Mouse (Mus musculus): Measurements from ENCODE around the gene Ccdc121. TPM values are rescaled to one million over a fixed set of nuclear protein-coding genes. Genes with fewer than 3 reads are reported as not detected.

Gene Ccdc121
- polyA plus RNA-seq (2021) = not detected

DNA sequence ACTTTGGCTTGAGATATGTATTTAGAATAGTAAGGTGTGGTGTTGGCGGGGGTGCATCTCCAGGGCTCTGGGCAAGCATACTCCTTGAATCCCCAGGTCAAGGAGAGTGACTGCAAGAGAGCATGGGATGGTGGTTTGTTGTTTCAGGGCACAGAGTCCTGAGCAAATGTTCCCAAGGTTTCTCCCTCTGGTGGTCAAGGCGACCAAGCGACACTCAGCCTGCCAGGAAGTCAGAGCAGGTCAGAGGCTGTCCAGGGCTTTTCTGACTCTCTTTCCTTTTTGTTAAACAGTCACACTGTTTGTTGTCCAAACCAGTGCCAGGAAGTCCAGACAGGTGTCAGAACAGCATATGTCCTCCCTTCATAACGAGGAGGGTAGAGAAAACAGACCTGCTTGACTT lies at the start of gene Ccdc121:
Ccdc121 (minus strand) TSS at position 145 of the 400 bp plus-strand sequence.
- POLR2A ChIA-PET = no interaction called here
- no peaks in the 10 kb centered on the region for H3K27me3 ChIP-seq
- TF ChIP-seq CTCF (IDR thresholded peaks at IDR 0.05) = peak; percentile 55
- in situ Hi-C loops (cut with MboI; ENCODE audit: low pct_unique_long_range_greater_than_20kb) = no loop called here
- CTCF ChIA-PET = interaction anchor here (1.2 kb wide), 1 partner anchor 11 kb away, joined by 3 read pairs; no protein-coding TSS in a partner anchor
- DNase-seq (ENCODE audit: low read depth, low spot score) = no peak
- no peak for ATAC-seq

DNA sequence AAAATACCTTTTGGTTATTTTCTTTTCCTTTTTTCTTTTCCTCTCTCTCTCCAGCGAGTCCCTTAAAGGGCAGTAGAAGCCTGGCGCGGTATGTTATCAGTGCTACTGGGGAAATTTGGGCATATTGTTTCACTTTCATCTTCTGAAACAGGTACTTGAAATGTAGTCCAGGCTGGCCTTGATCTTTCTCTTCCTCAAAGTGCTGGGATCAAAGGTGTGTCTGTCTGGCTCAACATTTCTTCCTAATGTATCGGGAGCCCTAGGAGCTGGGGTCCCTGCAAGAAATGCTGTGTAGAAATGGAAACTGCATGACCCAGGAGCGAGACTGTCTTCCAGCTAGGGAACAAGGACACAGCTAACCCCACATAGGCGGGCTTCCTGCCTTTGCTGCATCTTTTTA lies 49.1 kb upstream of the Ccdc121 start:
- peaks cover 6% of the 10 kb centered on the region for H3K27me3 ChIP-seq
- DNase-seq (ENCODE audit: low read depth, low spot score) (no peak), ATAC-seq (no peak)
- ChIA-PET POLR2A (no interaction called here), CTCF (no interaction called here)
- in situ Hi-C loops (cut with MboI; ENCODE audit: low pct_unique_long_range_greater_than_20kb) = no loop called here
- TF ChIP-seq CTCF (IDR thresholded peaks at IDR 0.05) = no peak

DNA sequence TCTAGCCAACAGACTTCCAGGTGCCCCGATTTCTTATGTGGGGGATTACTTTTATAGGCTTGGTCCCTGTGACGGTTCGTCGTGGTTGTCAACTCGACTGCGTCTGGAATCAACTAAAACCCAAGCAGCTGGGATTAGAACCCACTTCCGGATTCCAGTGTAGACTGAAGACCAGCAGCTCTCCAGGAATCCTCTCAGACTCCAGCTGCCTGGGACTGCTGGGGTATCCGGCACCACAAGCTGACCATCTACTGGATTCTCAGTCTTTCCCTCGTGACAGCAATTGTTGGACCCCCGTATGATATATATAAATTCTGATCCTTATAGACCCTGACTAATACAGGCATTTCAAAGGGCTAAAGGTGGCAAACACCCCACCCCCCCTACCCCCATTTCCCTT lies 48.4 kb upstream of the Ccdc121 start:
- ChIA-PET POLR2A (no interaction called here), CTCF (no interaction called here)
- H3K27me3 ChIP-seq = peaks cover 6% of the 10 kb centered on the region
- TF ChIP-seq CTCF (IDR thresholded peaks at IDR 0.05) = no peak
- DNase-seq (ENCODE audit: low read depth, low spot score) (no peak), ATAC-seq (no peak)
- in situ Hi-C loops (cut with MboI; ENCODE audit: low pct_unique_long_range_greater_than_20kb) = no loop called here

DNA sequence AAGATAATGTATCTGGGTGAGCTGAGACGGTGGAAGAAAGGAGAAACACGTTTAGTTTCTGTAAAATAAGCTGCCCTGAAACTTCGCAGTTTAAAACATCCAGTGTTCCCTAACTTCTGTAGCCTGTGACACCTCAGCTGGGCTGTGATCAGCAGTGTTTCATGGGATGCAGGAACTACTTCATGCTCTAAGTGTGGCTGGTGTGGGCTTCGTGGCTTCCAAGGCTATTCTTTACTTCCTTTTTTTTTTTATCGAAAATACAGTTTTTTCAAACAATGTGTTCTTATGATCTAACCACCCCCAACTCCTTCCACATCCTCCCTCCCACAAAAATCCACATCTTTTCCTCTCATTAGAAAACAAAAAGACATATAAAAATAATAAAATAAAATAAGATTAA lies 44.2 kb upstream of the Ccdc121 start:
- in situ Hi-C loops (cut with MboI; ENCODE audit: low pct_unique_long_range_greater_than_20kb) = no loop called here
- no peak for TF ChIP-seq CTCF (IDR thresholded peaks at IDR 0.05)
- DNase-seq (ENCODE audit: low read depth, low spot score) (no peak), ATAC-seq (no peak)
- H3K27me3 ChIP-seq = no peaks in the 10 kb centered on the region
- CTCF ChIA-PET = no interaction called here
- POLR2A ChIA-PET = no interaction called here

DNA sequence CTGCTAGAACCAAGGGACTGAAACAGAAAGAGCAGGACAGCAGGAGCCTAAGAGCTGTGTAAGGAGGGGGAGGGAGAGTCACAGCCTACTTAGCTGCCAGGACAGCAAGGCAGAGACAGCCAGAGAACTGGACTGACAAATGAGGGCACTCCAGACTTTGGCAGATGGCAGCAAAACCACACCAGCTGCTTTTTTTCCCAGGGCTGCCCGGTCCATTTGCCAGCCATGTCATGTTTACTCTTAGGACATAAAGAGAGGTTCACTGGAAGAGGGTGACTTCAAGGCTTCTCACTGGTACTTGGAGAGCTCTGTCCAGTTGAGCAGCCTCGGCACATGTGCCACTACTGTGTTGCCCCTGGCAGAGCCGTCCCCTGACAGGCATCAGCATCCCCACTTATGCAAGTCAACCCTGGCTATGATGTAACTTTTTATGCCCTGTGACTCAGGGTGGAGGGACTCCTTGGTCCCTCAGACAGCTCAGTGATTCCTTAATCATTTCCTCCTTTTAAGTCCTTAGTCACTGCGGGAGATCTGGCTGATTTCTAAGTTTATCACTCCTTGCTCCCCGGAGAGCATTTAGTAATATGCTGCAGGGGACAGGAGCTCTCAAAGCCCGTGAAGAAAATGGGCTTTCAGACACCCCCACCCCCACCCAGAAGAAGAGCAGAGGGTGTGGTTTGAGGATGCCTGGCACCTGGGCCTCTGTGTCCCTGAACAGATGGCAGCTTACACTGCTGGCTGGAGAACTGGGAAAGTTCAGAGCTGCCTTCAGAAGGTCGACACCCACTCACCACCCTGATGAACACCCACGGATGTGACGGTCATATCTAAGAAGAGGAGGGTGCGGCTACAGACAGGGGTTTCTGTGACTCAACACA lies 41.5 kb upstream of the Ccdc121 start:
- no peaks in the 10 kb centered on the region for H3K27me3 ChIP-seq
- in situ Hi-C loops (cut with MboI; ENCODE audit: low pct_unique_long_range_greater_than_20kb) = no loop called here
- DNase-seq (ENCODE audit: low read depth, low spot score) (peak; percentile 75), ATAC-seq (peak; percentile 84)
- TF ChIP-seq CTCF (IDR thresholded peaks at IDR 0.05) = no peak
- ChIA-PET CTCF (interaction anchor here (0.8 to 1.7 kb wide), 6 partner anchors 9 to 280 kb away, joined by 3 to 8 read pairs (median 4); no protein-coding TSS in a partner anchor), POLR2A (no interaction called here)

DNA sequence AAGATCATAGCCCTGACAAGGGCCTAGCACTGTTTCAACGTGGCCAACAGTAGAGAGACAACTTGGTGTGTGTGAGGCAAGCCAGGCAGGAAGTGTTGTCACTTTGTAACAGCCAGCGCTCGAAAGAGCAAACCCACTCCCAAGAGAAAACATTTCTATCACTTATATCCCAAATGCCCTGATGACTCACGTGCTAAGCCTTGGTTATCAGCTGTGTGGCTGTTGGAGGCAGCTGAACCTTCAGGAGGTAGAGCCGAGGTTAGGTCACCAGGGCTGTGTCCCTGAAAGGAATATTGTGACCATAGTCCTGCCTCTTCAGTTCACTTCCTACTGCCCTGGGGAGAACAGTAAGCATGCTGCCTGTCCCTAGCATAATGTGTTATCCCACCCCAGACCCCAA lies 39.6 kb upstream of the Ccdc121 start:
- DNase-seq (ENCODE audit: low read depth, low spot score) = no peak
- ChIA-PET CTCF (interaction anchor here (1.4 kb wide), 1 partner anchor 276 kb away, joined by 3 read pairs; no protein-coding TSS in a partner anchor), POLR2A (no interaction called here)
- TF ChIP-seq CTCF (IDR thresholded peaks at IDR 0.05) = no peak
- H3K27me3 ChIP-seq = no peaks in the 10 kb centered on the region
- no peak for ATAC-seq
- in situ Hi-C loops (cut with MboI; ENCODE audit: low pct_unique_long_range_greater_than_20kb) = no loop called here

DNA sequence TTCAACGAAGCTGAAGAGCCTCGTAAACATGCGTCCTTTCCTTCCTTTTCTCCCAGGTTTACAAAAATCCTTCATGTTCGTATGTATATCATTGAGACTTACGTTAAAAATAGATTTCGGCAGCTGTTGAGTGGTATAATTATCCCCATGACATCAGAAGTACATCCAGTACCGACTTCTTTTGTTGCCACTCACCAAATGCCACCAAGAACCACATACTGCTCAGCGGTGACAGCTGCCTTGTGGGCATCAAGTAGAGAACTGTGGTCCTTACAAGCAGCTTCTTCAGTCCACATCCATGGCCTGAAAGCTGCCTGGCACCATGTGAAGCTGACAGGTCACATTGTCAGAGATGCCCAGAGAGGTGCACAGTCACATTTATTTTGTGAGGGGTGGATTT lies 38.7 kb upstream of the Ccdc121 start:
- no peak for TF ChIP-seq CTCF (IDR thresholded peaks at IDR 0.05)

DNA sequence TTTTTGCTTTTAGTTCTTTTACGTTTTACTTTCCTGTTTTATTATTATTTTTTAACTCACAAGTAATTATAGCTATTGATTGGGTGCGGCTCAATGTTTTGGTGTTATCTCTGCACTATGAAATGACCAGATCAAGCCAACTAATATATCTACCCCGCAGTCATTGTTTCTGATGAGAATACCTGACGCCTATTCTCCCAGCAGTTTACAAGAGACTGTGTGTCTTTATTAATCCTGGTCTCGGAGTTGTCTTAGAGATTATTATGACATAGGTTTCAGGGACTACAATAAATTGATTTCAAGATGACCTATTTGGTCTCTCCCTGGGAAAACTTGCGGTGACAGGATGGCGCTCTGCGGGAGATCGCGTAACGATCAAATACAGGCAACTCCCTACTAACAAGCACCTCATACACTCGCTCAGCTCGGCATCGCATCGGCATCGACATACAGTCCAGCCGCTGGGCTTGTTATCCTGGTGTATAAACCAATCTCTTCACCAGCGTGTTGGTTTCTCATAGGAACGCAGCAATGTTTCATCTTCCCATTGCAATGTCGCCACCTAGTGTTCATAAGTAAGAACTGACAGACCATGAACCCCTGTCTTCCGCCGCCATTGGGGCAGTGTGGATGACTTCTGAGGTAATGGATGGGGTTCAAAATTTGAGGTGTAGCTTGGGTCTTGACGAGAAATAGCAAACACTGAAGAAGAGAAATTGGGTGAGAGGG lies 34.0 kb upstream of the Ccdc121 start:
- H3K27me3 ChIP-seq = no peaks in the 10 kb centered on the region
- ChIA-PET CTCF (interaction anchor here (0.7 to 4.6 kb wide), 14 partner anchors 16 to 271 kb away, joined by 3 to 31 read pairs (median 4); no protein-coding TSS in a partner anchor), POLR2A (no interaction called here)
- DNase-seq (ENCODE audit: low read depth, low spot score) = no peak
- ATAC-seq = no peak
- in situ Hi-C loops (cut with MboI; ENCODE audit: low pct_unique_long_range_greater_than_20kb) = loop anchor here (5.0 kb wide), 1 partner anchor 72 kb away; no protein-coding TSS in a partner anchor
- peak; percentile 90 for TF ChIP-seq CTCF (IDR thresholded peaks at IDR 0.05)

More for the DNA sequence above, 38.7 kb upstream of the Ccdc121 start:
- in situ Hi-C loops (cut with MboI; ENCODE audit: low pct_unique_long_range_greater_than_20kb) = loop anchor here (5.0 kb wide), 1 partner anchor 67 kb away; no protein-coding TSS in a partner anchor
- DNase-seq (ENCODE audit: low read depth, low spot score) (no peak), ATAC-seq (no peak)
- no peaks in the 10 kb centered on the region for H3K27me3 ChIP-seq
- ChIA-PET CTCF (no interaction called here), POLR2A (no interaction called here)

DNA sequence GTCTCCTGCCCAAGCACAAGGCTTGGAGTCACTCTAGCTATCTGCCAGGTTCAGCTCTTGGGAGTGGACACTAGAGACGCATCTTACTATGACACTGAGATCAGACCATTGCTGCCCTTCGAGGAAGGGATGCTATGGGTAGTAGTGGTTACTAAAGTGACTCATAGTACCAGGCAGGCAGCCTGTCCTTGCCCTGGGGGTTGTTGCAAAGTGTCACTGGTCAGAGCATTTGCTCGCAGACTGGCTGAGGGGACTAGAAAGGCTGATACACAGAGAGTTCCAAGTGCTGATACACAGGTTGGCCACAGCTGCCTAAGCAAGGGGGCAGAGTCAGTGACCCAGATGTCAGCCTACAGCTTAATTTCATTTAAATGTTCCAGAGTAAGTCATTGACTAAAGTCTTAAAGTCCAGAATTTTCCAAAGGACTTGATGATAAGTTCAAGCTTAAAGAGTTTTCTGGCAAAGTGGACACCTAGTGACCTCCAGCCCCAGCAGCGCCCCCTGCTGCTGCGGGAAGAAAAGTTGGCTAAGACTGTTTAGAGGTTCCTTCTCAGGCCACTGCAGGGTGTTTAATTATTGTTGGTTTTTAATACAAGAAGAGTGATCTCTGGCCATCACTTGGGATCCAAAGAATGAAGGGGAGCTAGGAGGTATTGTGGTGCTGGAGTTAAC lies 32.6 kb upstream of the Ccdc121 start:
- in situ Hi-C loops (cut with MboI; ENCODE audit: low pct_unique_long_range_greater_than_20kb) = loop anchor here (5.0 kb wide), 4 partner anchors 62 to 267 kb away; no protein-coding TSS in a partner anchor
- no peak for ATAC-seq
- TF ChIP-seq CTCF (IDR thresholded peaks at IDR 0.05) = peak; percentile 83
- no peak for DNase-seq (ENCODE audit: low read depth, low spot score)
- ChIA-PET POLR2A (interaction anchor here (0.9 kb wide), 1 partner anchor 16 kb away, joined by 3 read pairs; no protein-coding TSS in a partner anchor), CTCF (interaction anchor here (0.6 to 4.6 kb wide), 25 partner anchors 9 to 285 kb away, joined by 3 to 31 read pairs (median 4); no protein-coding TSS in a partner anchor)
- H3K27me3 ChIP-seq = no peaks in the 10 kb centered on the region

Measured in Patski (cell line).